ENCODE assay signal across 9 mouse cellular contexts in genomic region chr5:147583702-147584298, GRCm38 (mm10).
DNase-seq lines count a peak whose midpoint lies in the region; ATAC-seq and TF ChIP-seq lines count a peak whose summit lies in the region.
"Had no signal": no experiment of that assay in that cellular context is flagged by ENCODE, and none has a peak within 500 bp of the region (broad histone marks: within the 10 kb centered on the region; RNA-seq: fewer than 3 reads in every experiment).

No protein-coding gene starts in this region.

- H3K27ac ChIP-seq in ES-E14 (ENCODE audit: insufficient read depth, low read depth, low read length, poor library complexity, severe bottlenecking) = no peak overlapping the region
- no peak overlapping the region for H3K27ac ChIP-seq in embryonic facial prominence, embryonic 11.5 days (replicated peaks; ENCODE audit: low read depth, low read length)
- no peak overlapping the region for H3K27ac ChIP-seq in heart, embryonic 14.5 days (replicated peaks in 1 of 2; ENCODE audit: control insufficient read depth in 1 of 2, insufficient read depth in 1 of 2, low read depth in 2 of 2, low read length in 2 of 2)
- no peak overlapping the region for H3K27ac ChIP-seq in lung, postnatal 0 days (ENCODE audit: low read length)
- H3K27ac ChIP-seq: midbrain, embryonic 12.5 days had no signal

- no peak for TF ChIP-seq EP300 in lung, postnatal 0 days (IDR thresholded peaks at IDR 0.05)

- H3K4me3 ChIP-seq in ES-E14 (ENCODE audit: insufficient read depth in 1 of 2, low read depth in 1 of 2, low read length in 2 of 2, poor library complexity in 1 of 2, severe bottlenecking in 1 of 2) = no peak overlapping the region
- H3K4me3 ChIP-seq in embryonic facial prominence, embryonic 11.5 days (ENCODE audit: low read depth, low read length) = no peak overlapping the region
- H3K4me3 ChIP-seq in heart, embryonic 14.5 days (ENCODE audit: control insufficient read depth in 1 of 2, insufficient read depth in 1 of 2, low read depth in 1 of 2, low read length in 2 of 2) = no peak overlapping the region
- no peak overlapping the region for H3K4me3 ChIP-seq in lung, postnatal 0 days (ENCODE audit: low read depth, low read length)
- H3K4me3 ChIP-seq: midbrain, embryonic 12.5 days had no signal

- H3K9me3 ChIP-seq in ES-E14 (ENCODE audit: control insufficient read depth, insufficient read depth, low read depth, low read length) = no peaks in the 10 kb centered on the region
- no peaks in the 10 kb centered on the region for H3K9me3 ChIP-seq in embryonic facial prominence, embryonic 11.5 days (replicated peaks; ENCODE audit: control insufficient read depth, low read length)
- no peaks in the 10 kb centered on the region for H3K9me3 ChIP-seq in heart, embryonic 14.5 days (ENCODE audit: control insufficient read depth, low read length)
- H3K9me3 ChIP-seq in lung, postnatal 0 days (ENCODE audit: low read length) = no peaks in the 10 kb centered on the region
- H3K9me3 ChIP-seq: midbrain, embryonic 12.5 days had no signal

- H3K27me3 ChIP-seq in embryonic facial prominence, embryonic 11.5 days (ENCODE audit: control insufficient read depth, insufficient read depth, low read length) = no peaks in the 10 kb centered on the region
- no peaks in the 10 kb centered on the region for H3K27me3 ChIP-seq in heart, embryonic 14.5 days (ENCODE audit: control insufficient read depth, insufficient read depth, low read length)
- no peaks in the 10 kb centered on the region for H3K27me3 ChIP-seq in lung, postnatal 0 days (replicated peaks; ENCODE audit: insufficient read depth, low read length)
- H3K27me3 ChIP-seq: midbrain, embryonic 12.5 days had no signal

- 45% methylated on average over 14 of the region's 14 CpGs for WGBS in embryonic facial prominence, embryonic 11.5 days
- WGBS in heart, embryonic 14.5 days = 42% methylated on average over 14 of the region's 14 CpGs
- 34% methylated on average over 14 of the region's 14 CpGs for WGBS in lung, postnatal 0 days

- peaks cover 0 to 2% of the 10 kb centered on the region in 2 experiments; a peak in 1 of 4 replicates for H3K4me1 ChIP-seq in ES-E14 (ENCODE audit: control insufficient read depth in 2 of 2, insufficient read depth in 2 of 2, low read length in 2 of 2, poor library complexity in 1 of 2)
- no peaks in the 10 kb centered on the region for H3K4me1 ChIP-seq in embryonic facial prominence, embryonic 11.5 days (ENCODE audit: control insufficient read depth, insufficient read depth, low read length)
- no peaks in the 10 kb centered on the region; a peak in 1 of 4 replicates for H3K4me1 ChIP-seq in heart, embryonic 14.5 days (ENCODE audit: control insufficient read depth in 2 of 2, insufficient read depth in 2 of 2, low read length in 2 of 2)
- H3K4me1 ChIP-seq in lung, postnatal 0 days (ENCODE audit: insufficient read depth, low read depth, low read length) = no peaks in the 10 kb centered on the region
- H3K4me1 ChIP-seq: midbrain, embryonic 12.5 days had no signal

- peak; percentile 67 for DNase-seq in ES-E14 (ENCODE audit: low read depth, low spot score)
- peak; percentile 38 to 68 for DNase-seq in adrenal gland, postnatal 4 days (ENCODE audit: low spot score in 2 of 2)
- peak; percentile 74 for DNase-seq in embryonic facial prominence, embryonic 11.5 days (ENCODE audit: low spot score)
- DNase-seq in layer of hippocampus, adult 11-12 months (ENCODE audit: low spot score) = peak; percentile 82
- DNase-seq in lung, postnatal 0 days (ENCODE audit: low spot score) = peak; percentile 79
- peak; percentile 32 to 38 for DNase-seq in right cerebral cortex, postnatal 36 days (ENCODE audit: low spot score in 2 of 2)
- peak; percentile 49 to 88 for DNase-seq in urinary bladder, postnatal 4 days (ENCODE audit: low spot score in 2 of 2)

- TF ChIP-seq CTCF in lung, postnatal 0 days (IDR thresholded peaks at IDR 0.05) = peak; percentile 92

- in situ Hi-C loops in ES-E14 (cut with MboI; ENCODE audit: low sequenced_read_pairs in 2 of 2, unreplicated experiment in 2 of 2) = no loop called here

- no peak overlapping the region for H3K4me2 ChIP-seq in embryonic facial prominence, embryonic 11.5 days (ENCODE audit: low read depth, low read length)
- H3K4me2 ChIP-seq in heart, embryonic 14.5 days (ENCODE audit: low read length) = peak overlapping the region; percentile 46
- no peak overlapping the region for H3K4me2 ChIP-seq in lung, postnatal 0 days (replicated peaks; ENCODE audit: low read depth, low read length)
- H3K4me2 ChIP-seq: midbrain, embryonic 12.5 days had no signal

- H3K9ac ChIP-seq in ES-E14 (ENCODE audit: insufficient read depth, low read depth, low read length, poor library complexity, severe bottlenecking) = no peak overlapping the region
- H3K9ac ChIP-seq in embryonic facial prominence, embryonic 11.5 days (replicated peaks; ENCODE audit: low read length) = no peak overlapping the region
- no peak overlapping the region for H3K9ac ChIP-seq in heart, embryonic 14.5 days (ENCODE audit: low read length)
- H3K9ac ChIP-seq in lung, postnatal 0 days (replicated peaks; ENCODE audit: low read depth) = no peak overlapping the region
- H3K9ac ChIP-seq: midbrain, embryonic 12.5 days had no signal

- no peak for ATAC-seq in embryonic facial prominence, embryonic 11.5 days (replicated peaks; ENCODE audit: insufficient number of reproducible peaks, low FRiP score, low TSS enrichment, low read depth)
- ATAC-seq in heart, embryonic 14.5 days (ENCODE audit: insufficient number of reproducible peaks, insufficient read depth, low FRiP score, low read depth) = no peak
- peak; percentile 46 for ATAC-seq in lung, postnatal 0 days

- no peaks in the 10 kb centered on the region for H3K36me3 ChIP-seq in ES-E14 (ENCODE audit: control insufficient read depth, insufficient read depth, low read length, poor library complexity, severe bottlenecking)
- H3K36me3 ChIP-seq in embryonic facial prominence, embryonic 11.5 days (replicated peaks; ENCODE audit: control insufficient read depth, insufficient read depth, low read depth, low read length) = no peaks in the 10 kb centered on the region
- H3K36me3 ChIP-seq in heart, embryonic 14.5 days (ENCODE audit: control insufficient read depth, insufficient read depth, low read length) = no peaks in the 10 kb centered on the region
- no peaks in the 10 kb centered on the region for H3K36me3 ChIP-seq in lung, postnatal 0 days (ENCODE audit: insufficient read depth, low read length)
- H3K36me3 ChIP-seq: midbrain, embryonic 12.5 days had no signal

TF ChIP-seq in ES-E14, 5 proteins besides CTCF, POLR2A, EP300 and RAD21:
- TF ChIP-seq HCFC1 (IDR thresholded peaks at IDR 0.05; ENCODE audit: borderline replicate concordance, insufficient read depth, low read length) (no peak), MAFK (IDR thresholded peaks at IDR 0.05; ENCODE audit: insufficient read depth, low read depth, low read length) (no peak), CHD2 (IDR thresholded peaks at IDR 0.05; ENCODE audit: low read depth, low read length) (no peak), ZNF384 (IDR thresholded peaks at IDR 0.05; ENCODE audit: low read depth, low read length) (no peak), ZC3H11A (IDR thresholded peaks at IDR 0.05; ENCODE audit: borderline replicate concordance, low read depth, low read length) (peak; percentile 39; the same call in 1 of the 2 replicates)
